Mouse (Mus musculus): ENCODE data around the gene Chil3. TPM values are rescaled to one million over a fixed set of nuclear protein-coding genes. Genes with fewer than 3 reads are reported as not detected.
"Not testable (repeated sequence)": the region's sequence is repeated elsewhere in the genome, so short reads cannot be mapped to it uniquely, and the experiment has no call there.

Gene Chil3
- total RNA-seq (2015) (2,315 and 2,335 TPM in 2 replicates), total RNA-seq (2017) (1,740 and 1,755 TPM in 2 replicates)

GRCm38 (mm10) chr3:106167464-106167863 lies at the start of gene Chil3:
Gene Chil3, minus strand, starts transcription at chr3:106167564.
- peak; percentile 17; the same call in 1 of the 2 replicates for ATAC-seq (ENCODE audit: poor library complexity, severe bottlenecking)

GRCm38 (mm10) chr3:106198030-106198429 lies 30.7 kb upstream of the Chil3 start:
- not testable (repeated sequence) for ATAC-seq (ENCODE audit: poor library complexity, severe bottlenecking)

- ATAC-seq (ENCODE audit: poor library complexity, severe bottlenecking) = not testable (repeated sequence)
Observed at GRCm38 (mm10) chr3:106197246-106197645, 29.9 kb upstream of the Chil3 start.

GRCm38 (mm10) chr3:106196276-106196675 lies 28.9 kb upstream of the Chil3 start:
- ATAC-seq (ENCODE audit: poor library complexity, severe bottlenecking) = no peak

- ATAC-seq (ENCODE audit: poor library complexity, severe bottlenecking) = no peak
Observed at GRCm38 (mm10) chr3:106195486-106195885, 28.1 kb upstream of the Chil3 start.

DNA sequence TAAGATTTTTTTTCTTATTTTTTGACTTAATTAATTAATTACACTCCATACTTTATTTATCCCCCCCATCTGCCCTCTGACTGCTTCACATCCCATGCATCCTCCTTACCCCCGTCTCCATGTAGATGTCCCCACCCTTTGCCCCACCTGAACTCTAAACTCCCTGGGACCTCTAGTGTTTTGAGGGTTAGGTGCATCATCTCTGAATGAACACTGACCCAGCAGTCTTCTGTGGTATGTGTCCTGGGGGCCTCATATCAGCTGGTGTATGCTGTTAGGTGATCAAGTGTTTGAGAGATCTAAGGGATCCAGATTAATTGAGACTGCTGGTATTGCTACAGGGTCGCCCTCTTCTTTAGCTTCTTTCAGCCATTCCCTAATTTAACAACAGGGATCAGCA lies 20.6 kb upstream of the Chil3 start:
- no peak for ATAC-seq (ENCODE audit: poor library complexity, severe bottlenecking)

GRCm38 (mm10) chr3:106177509-106178189 lies 10.3 kb upstream of the Chil3 start:
- no peak for ATAC-seq (ENCODE audit: poor library complexity, severe bottlenecking)

- not testable (repeated sequence) for ATAC-seq (ENCODE audit: poor library complexity, severe bottlenecking)
Observed at GRCm38 (mm10) chr3:106174971-106175370, 7.6 kb upstream of the Chil3 start.

GRCm38 (mm10) chr3:106172506-106172905 lies 5.1 kb upstream of the Chil3 start:
- 0 out of 2 replicates have a peak, but pooled peaks have one; percentile 33 for ATAC-seq (ENCODE audit: poor library complexity, severe bottlenecking)

GRCm38 (mm10) chr3:106171135-106171731 lies 3.9 kb upstream of the Chil3 start:
- peak; percentile 38 for ATAC-seq (ENCODE audit: poor library complexity, severe bottlenecking)

- peak; percentile 77 for ATAC-seq (ENCODE audit: poor library complexity, severe bottlenecking)
Observed at GRCm38 (mm10) chr3:106170522-106171053, 3.2 kb upstream of the Chil3 start.

GRCm38 (mm10) chr3:106154413-106154812 lies 13.0 kb downstream of the Chil3 start:
- no peak for ATAC-seq (ENCODE audit: poor library complexity, severe bottlenecking)

GRCm38 (mm10) chr3:106144081-106144480 lies 23.3 kb downstream of the Chil3 start:
- no peak for ATAC-seq (ENCODE audit: poor library complexity, severe bottlenecking)

- no peak for ATAC-seq (ENCODE audit: poor library complexity, severe bottlenecking)
Observed at GRCm38 (mm10) chr3:106131690-106132089, 35.7 kb downstream of the Chil3 start.

DNA sequence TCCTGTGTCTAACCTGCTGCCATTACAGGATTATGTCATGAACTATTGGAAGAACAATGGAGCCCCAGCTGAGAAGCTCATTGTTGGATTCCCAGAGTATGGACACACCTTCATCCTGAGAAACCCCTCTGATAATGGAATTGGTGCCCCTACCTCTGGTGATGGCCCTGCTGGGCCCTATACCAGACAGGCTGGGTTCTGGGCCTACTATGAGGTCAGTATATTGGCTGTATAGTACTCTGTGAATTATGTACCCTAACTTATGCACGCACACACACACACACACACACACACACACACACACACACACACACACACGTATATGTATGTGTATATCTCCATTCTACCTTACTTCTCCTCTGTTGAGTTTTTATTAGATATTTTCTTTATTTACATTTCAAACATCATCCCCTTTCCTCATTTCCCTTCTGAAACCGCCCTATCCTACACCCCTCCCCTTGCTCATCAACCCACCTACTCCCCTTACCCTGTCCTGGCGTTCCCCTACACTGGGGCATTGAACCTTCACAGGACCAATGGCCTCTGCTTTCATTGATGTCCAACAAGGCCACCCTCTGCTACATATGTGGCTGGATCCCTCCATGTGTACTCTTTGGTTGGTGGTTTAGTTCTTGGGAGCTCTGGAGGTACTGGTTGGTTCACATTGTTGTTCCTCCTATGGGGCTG lies 38.4 kb downstream of the Chil3 start:
- no peak for ATAC-seq (ENCODE audit: poor library complexity, severe bottlenecking)

GRCm38 (mm10) chr3:106126999-106127398 lies 40.4 kb downstream of the Chil3 start:
- no peak for ATAC-seq (ENCODE audit: poor library complexity, severe bottlenecking)

GRCm38 (mm10) chr3:106112929-106113328 lies 54.4 kb downstream of the Chil3 start, which contains the start of gene Chia1:
Gene Chia1, plus strand, starts transcription at chr3:106113229.
- ATAC-seq (ENCODE audit: poor library complexity, severe bottlenecking) = no peak
